Mouse (Mus musculus): ENCODE data around the gene Prim1.

DNA sequence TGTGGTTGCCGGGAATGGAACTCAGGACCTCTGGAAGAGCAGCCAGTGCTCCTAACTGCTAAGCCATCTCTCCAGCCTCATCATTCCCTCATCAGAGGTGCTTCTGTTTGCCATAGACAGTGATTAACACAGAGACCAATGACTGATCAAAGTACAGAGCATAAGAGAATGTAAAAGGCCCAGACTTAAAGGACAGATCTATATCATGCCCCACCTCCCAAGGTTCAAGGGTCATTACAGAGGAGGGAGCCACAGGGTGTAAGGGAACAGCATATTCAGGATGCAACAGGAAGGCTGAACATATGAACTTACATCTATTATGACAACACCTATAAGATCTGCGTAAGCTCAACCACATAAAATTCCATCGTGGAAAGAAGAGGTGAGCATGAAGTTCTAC lies 18.3 kb upstream of the Prim1 start:
- TF ChIP-seq CTCF (IDR thresholded peaks at IDR 0.05; ENCODE audit: control insufficient read depth, insufficient read depth, low read length) (no peak), POLR2A (IDR thresholded peaks at IDR 0.05; ENCODE audit: borderline replicate concordance, control insufficient read depth, low read depth, low read length) (no peak)

Measured in bone marrow, adult 2 months (tissue).